Mouse (Mus musculus): ENCODE results near the gene Nars2.
"Not testable (repeated sequence)": the region's sequence is repeated elsewhere in the genome, so short reads cannot be mapped to it uniquely, and the experiment has no call there.

Gene Nars2

GRCm38 (mm10) chr7:96951281-96952051 is at the start of gene Nars2:
Gene Nars2, plus strand, starts transcription at chr7:96951505.
- DNase-seq: peak; percentile 92 to 94

DNA sequence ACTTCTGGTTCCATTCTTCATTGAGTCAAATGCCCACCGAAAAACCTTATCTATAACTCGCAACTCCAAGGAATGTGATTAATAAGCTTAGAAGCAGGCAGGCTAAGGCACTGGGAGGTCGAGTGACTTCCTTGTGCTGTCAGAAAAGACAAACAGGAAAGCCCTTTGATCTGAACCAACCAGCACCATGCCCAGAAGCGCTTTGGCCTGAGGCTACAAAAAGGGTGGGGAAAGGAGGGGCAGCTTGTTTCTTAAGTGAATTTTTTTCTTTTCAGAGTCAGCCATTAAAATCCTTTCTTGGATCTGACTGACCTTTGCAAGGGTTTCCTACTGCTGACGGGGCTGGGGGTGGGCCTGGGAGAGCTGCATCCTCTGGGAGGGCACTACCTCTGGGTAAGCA is 49.1 kb upstream of the Nars2 start:
- DNase-seq: peak in 1 of 2 experiments; percentile 55

- no peak for DNase-seq
Measured at GRCm38 (mm10) chr7:96903088-96903985, 48.0 kb upstream of the Nars2 start.

GRCm38 (mm10) chr7:96904442-96904841 is 46.9 kb upstream of the Nars2 start:
- no peak for DNase-seq

DNA sequence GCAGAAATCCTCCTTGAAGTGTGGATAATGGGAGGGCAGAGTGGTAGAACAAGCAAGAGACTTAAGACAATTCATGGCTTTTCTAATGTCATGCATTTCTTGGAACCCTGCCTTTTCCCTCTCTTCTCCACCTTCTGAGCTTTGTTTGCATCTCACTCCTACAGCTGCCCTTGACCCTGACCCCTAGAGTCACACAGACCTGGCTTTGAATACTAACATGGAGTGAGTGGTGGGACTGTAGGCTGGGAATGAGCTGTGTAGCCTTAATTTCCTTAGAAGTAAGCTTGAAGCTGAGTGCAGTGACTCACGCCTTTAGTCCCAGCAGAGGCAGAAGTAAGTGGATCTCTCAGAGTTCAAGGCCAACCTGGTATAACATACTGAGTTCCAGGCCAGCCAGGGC is 46.4 kb upstream of the Nars2 start:
- DNase-seq: no peak

DNA sequence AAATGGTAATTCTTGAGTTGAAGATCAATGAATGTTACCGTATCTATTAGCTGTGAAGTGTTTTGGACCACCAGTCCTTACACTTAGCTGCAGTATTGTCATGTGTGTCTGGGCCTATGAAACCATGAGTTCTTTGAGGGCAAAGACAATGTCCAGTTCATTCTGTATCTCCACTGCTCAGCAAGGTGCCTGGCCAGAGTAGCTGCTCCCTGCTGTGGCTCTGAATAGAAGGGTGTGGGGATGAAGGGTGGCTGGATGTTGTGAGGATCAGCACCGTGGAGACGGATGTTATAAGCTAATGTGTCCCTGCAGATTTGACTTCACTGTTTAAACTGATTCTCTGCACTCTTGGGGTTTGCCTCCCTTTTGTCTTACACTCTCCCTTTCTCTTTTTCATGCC is 45.9 kb upstream of the Nars2 start:
- DNase-seq: no peak

DNA sequence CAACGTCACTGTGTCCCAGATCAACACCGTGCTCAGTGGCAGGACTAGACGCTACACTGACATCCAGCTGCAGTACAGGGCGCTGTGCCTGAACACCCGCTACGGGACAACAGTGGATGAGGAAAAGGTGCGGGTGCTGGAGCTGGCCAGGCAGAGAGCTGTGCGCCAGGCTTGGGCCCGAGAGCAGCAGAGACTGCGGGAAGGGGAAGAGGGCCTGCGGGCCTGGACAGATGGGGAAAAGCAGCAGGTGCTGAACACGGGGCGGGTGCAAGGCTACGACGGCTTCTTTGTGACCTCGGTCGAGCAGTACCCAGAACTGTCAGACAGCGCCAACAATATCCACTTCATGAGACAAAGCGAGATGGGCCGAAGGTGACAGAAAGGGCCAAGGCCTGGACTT is 45.1 kb upstream of the Nars2 start:
- DNase-seq: no peak

- DNase-seq: no peak
Measured at GRCm38 (mm10) chr7:96907971-96908680, 43.2 kb upstream of the Nars2 start.

DNA sequence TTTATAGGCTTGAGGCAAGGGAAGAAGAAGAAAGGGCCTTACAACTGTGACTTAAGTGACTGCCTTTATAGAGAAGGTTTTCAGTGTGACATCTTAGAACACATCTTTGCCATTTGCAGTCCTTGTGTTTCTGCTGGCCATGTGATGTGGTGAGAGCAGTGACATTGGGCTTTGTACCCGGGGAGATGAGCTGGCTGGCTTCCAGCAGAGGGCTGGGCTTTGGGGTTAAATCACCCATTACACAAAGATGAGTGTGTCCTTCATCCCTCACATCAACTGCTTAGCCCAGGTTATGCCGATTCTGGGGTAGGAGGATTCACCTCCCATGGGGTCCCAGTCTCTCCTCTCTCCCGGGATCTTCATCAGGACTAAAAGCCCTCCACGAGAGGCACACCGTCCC is 41.4 kb upstream of the Nars2 start:
- peak; percentile 36 to 47 for DNase-seq

GRCm38 (mm10) chr7:96910310-96910960 is 40.9 kb upstream of the Nars2 start:
- DNase-seq: no peak

DNA sequence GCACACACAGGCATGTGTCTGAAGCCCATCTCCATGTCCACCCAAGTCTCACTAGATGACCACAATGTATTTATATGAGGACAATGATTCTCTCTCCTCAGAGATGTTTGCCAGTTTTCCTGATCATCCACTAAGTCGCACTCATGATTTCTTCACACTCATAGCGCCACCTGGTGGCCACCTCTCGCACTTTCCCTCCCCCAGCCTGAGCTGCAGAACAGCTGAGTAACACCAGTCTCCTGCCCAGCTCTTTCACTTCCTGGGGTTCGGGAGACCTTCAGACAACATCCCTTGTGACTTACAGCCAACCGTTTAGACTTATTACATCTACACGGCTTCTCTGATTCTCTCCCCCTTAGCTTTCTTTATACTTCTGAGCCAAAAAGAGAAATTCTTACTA is 37.3 kb upstream of the Nars2 start:
- DNase-seq: peak; percentile 79 to 88

GRCm38 (mm10) chr7:96915452-96916105 is 35.7 kb upstream of the Nars2 start:
- peak in 1 of 2 experiments; percentile 67 for DNase-seq

- DNase-seq: no peak
Measured at GRCm38 (mm10) chr7:96920447-96921095, 30.7 kb upstream of the Nars2 start.

GRCm38 (mm10) chr7:96922927-96923326 is 28.4 kb upstream of the Nars2 start:
- no peak for DNase-seq

GRCm38 (mm10) chr7:96943715-96944377 is 7.5 kb upstream of the Nars2 start:
- DNase-seq: no peak

GRCm38 (mm10) chr7:96946501-96946900 is 4.8 kb upstream of the Nars2 start:
- DNase-seq: not testable (repeated sequence)

DNA sequence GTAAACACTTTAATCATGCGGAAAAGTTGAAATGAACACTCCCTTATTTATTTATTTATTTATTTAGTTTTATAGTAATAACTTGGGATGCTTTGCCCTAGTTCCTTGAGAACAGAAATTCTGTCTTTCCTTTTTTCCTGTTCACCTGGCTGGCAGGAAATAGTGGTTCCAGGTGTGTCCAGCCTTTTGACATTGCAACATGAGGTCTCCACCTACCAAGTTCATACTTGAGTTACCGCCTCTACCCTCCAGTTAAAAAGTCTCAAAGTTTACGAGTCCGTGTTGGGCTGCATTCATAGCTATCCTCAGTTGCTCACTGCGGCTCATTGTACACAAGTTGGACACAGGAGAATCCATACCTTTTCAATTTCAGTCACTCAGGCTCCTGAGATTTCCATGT is 789 bp downstream of the Nars2 start:
- no peak for DNase-seq

- no peak for DNase-seq
Measured at GRCm38 (mm10) chr7:96959168-96959567, 7.9 kb downstream of the Nars2 start.

DNA sequence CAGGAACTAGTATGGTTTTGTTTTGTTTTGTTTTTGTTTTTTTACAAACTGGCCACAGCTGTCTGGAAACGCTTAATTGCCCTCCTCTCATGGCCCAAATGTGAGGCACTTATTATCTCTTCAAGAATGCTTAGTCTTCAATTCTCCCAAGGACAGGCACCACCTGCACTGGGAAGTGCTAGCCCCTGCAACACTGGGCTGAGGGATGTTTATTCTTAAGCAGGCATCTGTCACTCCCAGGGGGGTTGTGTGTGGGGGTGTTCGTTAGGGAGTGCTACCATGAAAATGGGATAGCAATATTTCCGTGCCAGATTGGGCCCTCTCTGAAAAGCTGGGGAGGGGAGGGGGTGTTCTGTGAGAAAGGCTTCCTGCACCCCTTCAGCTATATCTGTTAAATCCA is 15.9 kb downstream of the Nars2 start:
- DNase-seq: no peak

GRCm38 (mm10) chr7:96970359-96970758 is 19.1 kb downstream of the Nars2 start:
- DNase-seq: no peak

Data from lung, postnatal 4 days (tissue).